Mouse (Mus musculus): ENCODE measurements around the gene Defb28.

The Defb28 gene

GRCm38 (mm10) chr2:152569038-152569437, 51.0 kb downstream of the Defb28 start, which contains the start of gene Gm17416:
Gm17416 (plus strand) TSS chr2:152569338.
- no peak for DNase-seq (ENCODE audit: low spot score)

- no peak for DNase-seq (ENCODE audit: low spot score)
Observed at GRCm38 (mm10) chr2:152569881-152570280, 51.8 kb downstream of the Defb28 start.

- DNase-seq (ENCODE audit: low spot score), result no peak
Observed at GRCm38 (mm10) chr2:152570313-152570712, 52.3 kb downstream of the Defb28 start.

Data from T-cell, adult 2 months (primary cell).